ENCODE assay signal across 8 mouse cellular contexts in genomic region chr1:131138191-131139016, GRCm38 (mm10). TPM values are rescaled to one million over a fixed set of nuclear protein-coding genes. Genes with fewer than 3 reads are reported as not detected.
DNase-seq lines count a peak whose midpoint lies in the region; ATAC-seq and TF ChIP-seq lines count a peak whose summit lies in the region.

Dyrk3 (minus strand) TSS chr1:131138340.

- H3K4me3 ChIP-seq in C2C12 (ENCODE audit: insufficient read depth, poor library complexity, severe bottlenecking), result peak within 1 kb of the TSS; percentile 59
- peak within 1 kb of the TSS; percentile 74 for H3K4me3 ChIP-seq in heart, embryonic 12.5 days
- H3K4me3 ChIP-seq in kidney, postnatal 0 days (replicated peaks; ENCODE audit: low read depth, low read length), result peak within 1 kb of the TSS; percentile 77
- H3K4me3 ChIP-seq in liver, embryonic 13.5 days (replicated peaks), result peak within 1 kb of the TSS; percentile 87
- peak within 1 kb of the TSS; percentile 86 for H3K4me3 ChIP-seq in stomach, embryonic 16.5 days (replicated peaks; ENCODE audit: low read length)

- peaks cover 22% of the 10 kb centered on the region for H3K79me3 ChIP-seq in C2C12 (ENCODE audit: low read depth)

- H3ac ChIP-seq in C2C12 (ENCODE audit: control insufficient read depth, insufficient read length, low read depth), result peak within 1 kb of the TSS; percentile 78

- TF ChIP-seq CTCF in C2C12 (IDR thresholded peaks at IDR 0.05; ENCODE audit: control insufficient read depth, insufficient read depth, insufficient read length), result no peak
- TF ChIP-seq CTCF in kidney, postnatal 0 days (IDR thresholded peaks at IDR 0.05; ENCODE audit: low read depth), result peak; percentile 57

- H3K4me2 ChIP-seq in heart, embryonic 12.5 days, result peak within 1 kb of the TSS; percentile 96
- H3K4me2 ChIP-seq in kidney, postnatal 0 days (ENCODE audit: low read length), result peak within 1 kb of the TSS; percentile 99
- H3K4me2 ChIP-seq in liver, embryonic 13.5 days, result peak within 1 kb of the TSS; percentile 93
- peak within 1 kb of the TSS; percentile 96 for H3K4me2 ChIP-seq in stomach, embryonic 16.5 days (ENCODE audit: low read depth, low read length)

- ATAC-seq in erythroblast, adult 5-6 weeks (replicated peaks; ENCODE audit: low FRiP score, poor library complexity, severe bottlenecking), result peak; percentile 74
- ATAC-seq in heart, embryonic 12.5 days (ENCODE audit: insufficient number of reproducible peaks, low FRiP score), result peak; percentile 98
- ATAC-seq in kidney, postnatal 0 days (replicated peaks; ENCODE audit: low FRiP score, low read depth), result peak; percentile 97
- peak; percentile 93 for ATAC-seq in liver, embryonic 13.5 days (ENCODE audit: low read depth)
- peak; percentile 97 for ATAC-seq in stomach, embryonic 16.5 days (ENCODE audit: insufficient read depth, low FRiP score)

- H3K4me1 ChIP-seq in heart, embryonic 12.5 days (replicated peaks), result 0 out of 2 replicates have a peak, but pooled peaks cover 12% of the 10 kb centered on the region
- H3K4me1 ChIP-seq in kidney, postnatal 0 days (replicated peaks; ENCODE audit: insufficient read depth, low read length), result peaks cover 4% of the 10 kb centered on the region; the same call in 1 of the 2 replicates
- H3K4me1 ChIP-seq in liver, embryonic 13.5 days (replicated peaks), result peaks cover 53% of the 10 kb centered on the region
- 0 out of 2 replicates have a peak, but pooled peaks cover 5% of the 10 kb centered on the region for H3K4me1 ChIP-seq in stomach, embryonic 16.5 days (ENCODE audit: control insufficient read depth, insufficient read depth, low read length)

- H3K79me2 ChIP-seq in C2C12 (ENCODE audit: control insufficient read depth, insufficient read depth), result peaks cover 44% of the 10 kb centered on the region

- DNase-seq in brain, adult 2 months (ENCODE audit: low read depth, low spot score), result peak; percentile 95
- DNase-seq in kidney, postnatal 0 days (ENCODE audit: low spot score), result peak; percentile 94
- DNase-seq in liver, embryonic 13.5 days, result peak; percentile 91
- peak; percentile 93 for DNase-seq in neural tube, embryonic 10.5 days (ENCODE audit: extremely low spot score, low spot score)

- WGBS in heart, embryonic 12.5 days, result 5% methylated on average over 49 of the region's 49 CpGs
- 6% methylated on average over 49 of the region's 49 CpGs for WGBS in kidney, postnatal 0 days
- WGBS in liver, embryonic 13.5 days (ENCODE audit: insufficient replicate concordance), result 2% methylated on average over 49 of the region's 49 CpGs
- 2% methylated on average over 49 of the region's 49 CpGs for WGBS in stomach, embryonic 16.5 days

- H3K27ac ChIP-seq in heart, embryonic 12.5 days (ENCODE audit: poor library complexity, severe bottlenecking), result peak within 1 kb of the TSS; percentile 80
- peak within 1 kb of the TSS; percentile 72 for H3K27ac ChIP-seq in kidney, postnatal 0 days
- H3K27ac ChIP-seq in liver, embryonic 13.5 days, result peak within 1 kb of the TSS; percentile 96
- peak within 1 kb of the TSS; percentile 97 for H3K27ac ChIP-seq in stomach, embryonic 16.5 days (ENCODE audit: low read length)

- peak within 1 kb of the TSS; percentile 77 for H3K9ac ChIP-seq in heart, embryonic 12.5 days
- H3K9ac ChIP-seq in kidney, postnatal 0 days (ENCODE audit: low read depth, low read length), result peak within 1 kb of the TSS; percentile 71
- H3K9ac ChIP-seq in liver, embryonic 13.5 days, result peak within 1 kb of the TSS; percentile 91
- peak within 1 kb of the TSS; percentile 77 for H3K9ac ChIP-seq in stomach, embryonic 16.5 days (ENCODE audit: low read length)

- H3K9me3 ChIP-seq in heart, embryonic 12.5 days (replicated peaks), result no peaks in the 10 kb centered on the region
- no peaks in the 10 kb centered on the region for H3K9me3 ChIP-seq in kidney, postnatal 0 days (replicated peaks; ENCODE audit: low read length)
- H3K9me3 ChIP-seq in liver, embryonic 13.5 days (replicated peaks), result no peaks in the 10 kb centered on the region
- no peaks in the 10 kb centered on the region for H3K9me3 ChIP-seq in stomach, embryonic 16.5 days (replicated peaks; ENCODE audit: control insufficient read depth, low read length)

- H3K27me3 ChIP-seq in C2C12 (ENCODE audit: control insufficient read depth, insufficient read depth, insufficient read length), result no peaks in the 10 kb centered on the region
- H3K27me3 ChIP-seq in heart, embryonic 12.5 days (replicated peaks), result no peaks in the 10 kb centered on the region; the same call in 1 of the 2 replicates
- no peaks in the 10 kb centered on the region for H3K27me3 ChIP-seq in kidney, postnatal 0 days (ENCODE audit: insufficient read depth, low read length)
- no peaks in the 10 kb centered on the region for H3K27me3 ChIP-seq in liver, embryonic 13.5 days
- no peaks in the 10 kb centered on the region for H3K27me3 ChIP-seq in stomach, embryonic 16.5 days (ENCODE audit: control insufficient read depth, insufficient read depth, low read length)

- H3K36me3 ChIP-seq in C2C12 (ENCODE audit: control insufficient read depth, insufficient read depth), result no peaks in the 10 kb centered on the region
- H3K36me3 ChIP-seq in heart, embryonic 12.5 days, result no peaks in the 10 kb centered on the region
- H3K36me3 ChIP-seq in kidney, postnatal 0 days (ENCODE audit: insufficient read depth, low read length), result no peaks in the 10 kb centered on the region
- H3K36me3 ChIP-seq in liver, embryonic 13.5 days, result peaks cover 13% of the 10 kb centered on the region
- H3K36me3 ChIP-seq in stomach, embryonic 16.5 days (ENCODE audit: control insufficient read depth, insufficient read depth, low read length), result no peaks in the 10 kb centered on the region

TF ChIP-seq in C2C12, 6 proteins besides CTCF, POLR2A, EP300 and RAD21:
- peak; percentile 62 for TF ChIP-seq MAX (IDR thresholded peaks at IDR 0.05)
- TF ChIP-seq USF1 (IDR thresholded peaks at IDR 0.05; ENCODE audit: low read depth), result no peak

RNA-seq across cellular contexts. Expression of gene Dyrk3, which starts in this region (rescaled TPM):
- 5.0 TPM for polyA plus RNA-seq in C2C12 (2012; fragmentation: generic; extraction: Trizol)
- 92.8 and 106 TPM in 2 replicates for total RNA-seq in erythroblast, adult 5-6 weeks (2015; ENCODE audit: low replicate concordance)
- 97.3 and 107 TPM in 2 replicates for total RNA-seq in erythroblast, adult 5-6 weeks (2017; ENCODE audit: low replicate concordance)
- polyA plus RNA-seq in heart, embryonic 12.5 days (2016; fragmentation: Nextera tagmentation; extraction: Ambion mirVana), result 6.5 and 8.8 TPM in 2 replicates
- 5.2 and 5.8 TPM in 2 replicates for polyA plus RNA-seq in kidney, postnatal 0 days (2015; fragmentation: Nextera tagmentation; extraction: Ambion mirVana)
- polyA plus RNA-seq in liver, embryonic 13.5 days (2015; fragmentation: Nextera tagmentation; extraction: Ambion mirVana), result 16.9 and 19.8 TPM in 2 replicates
- polyA plus RNA-seq in stomach, embryonic 16.5 days (2015; fragmentation: Nextera tagmentation; extraction: Ambion mirVana), result 2.9 and 3.4 TPM in 2 replicates

Comparison
In these comparisons a context has a peak if more than half of its experiments do, and no peak if none do; other contexts are left out.
1. Peak in every context shown above with its lines: DNase-seq, ATAC-seq, H3K4me3 ChIP-seq and H3K27ac ChIP-seq.